Mouse (Mus musculus): Measurements from ENCODE around the gene Rnf115. TPM values are rescaled to one million over a fixed set of nuclear protein-coding genes. Genes with fewer than 3 reads are reported as not detected.

Gene Rnf115
- total and polyA plus RNA-seq, 3 experiments: 11.4 to 25.4 (median 22.6) TPM

DNA sequence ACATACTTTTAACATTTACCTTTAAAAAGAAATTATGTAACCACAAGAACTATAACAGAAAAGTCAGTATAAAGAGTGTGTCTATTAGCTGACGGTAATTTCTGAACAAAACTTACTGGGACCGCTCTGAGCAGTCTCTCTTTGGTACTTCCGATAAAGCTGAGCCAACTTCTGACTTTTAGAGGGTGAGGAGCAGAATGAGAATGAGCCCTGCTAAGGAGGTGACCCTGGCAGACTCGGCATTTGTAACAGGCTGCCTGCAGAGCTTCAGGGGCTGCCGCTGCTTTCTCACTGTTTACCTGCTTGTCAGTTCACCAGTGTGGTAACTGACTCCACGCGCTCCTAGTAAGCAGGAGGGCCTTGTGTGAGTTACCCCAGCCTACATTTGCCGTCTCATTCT, 54.8 kb downstream of the Rnf115 start:
- TF ChIP-seq CTCF (IDR thresholded peaks at IDR 0.05): no peak
- TF ChIP-seq POLR2A (IDR thresholded peaks at IDR 0.05; ENCODE audit: insufficient read depth, low read depth, low read length): no peak
- TF ChIP-seq EP300 (IDR thresholded peaks at IDR 0.05; ENCODE audit: insufficient read depth, low read depth, low read length): no peak
- no peak overlapping the region for H3K27ac ChIP-seq
- H3K4me1 ChIP-seq (ENCODE audit: control insufficient read depth, insufficient read depth, low read length): peaks cover 2% of the 10 kb centered on the region; the same call in 1 of the 2 replicates
- H3K27me3 ChIP-seq (ENCODE audit: control insufficient read depth, insufficient read depth, low read length): no peaks in the 10 kb centered on the region
- peaks cover 2% of the 10 kb centered on the region; the same call in 1 of the 2 replicates for H3K36me3 ChIP-seq (ENCODE audit: control insufficient read depth, insufficient read depth, low read length)
- intact Hi-C loops (cut with DNase I): loop anchor here (5.0 kb wide), 1 partner anchor 45 kb away; no protein-coding TSS in a partner anchor
- WGBS: 74% methylated on average over 8 of the region's 8 CpGs
- no peak for DNase-seq
- H3K9ac ChIP-seq (ENCODE audit: low read depth, low read length): no peak overlapping the region
- H3K4me3 ChIP-seq: no peak overlapping the region
- no peaks in the 10 kb centered on the region for H3K79me2 ChIP-seq (replicated peaks; ENCODE audit: control insufficient read depth, insufficient read depth, low read length)

DNA sequence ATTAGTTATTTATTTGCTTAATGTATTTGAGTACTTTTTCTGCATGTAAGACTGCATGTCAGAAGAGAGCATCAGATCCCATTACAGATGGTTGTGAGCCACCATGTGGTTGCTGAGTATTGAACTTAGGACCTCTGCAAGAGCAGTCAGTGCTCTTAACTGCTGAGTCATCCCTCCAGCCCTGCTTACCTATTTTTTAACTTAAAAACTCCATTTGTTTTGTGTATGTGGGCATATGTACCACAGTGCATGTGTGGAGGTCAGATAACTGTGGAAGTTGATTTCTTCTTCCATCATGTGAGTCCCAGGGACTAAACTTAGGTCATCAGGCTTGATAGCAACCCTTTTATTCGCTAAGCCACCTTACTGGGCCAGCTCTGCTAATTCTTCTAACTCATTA, 60.3 kb downstream of the Rnf115 start:
- Histone ChIP-seq H3K79me2 (replicated peaks; ENCODE audit: control insufficient read depth, insufficient read depth, low read length) (no peaks in the 10 kb centered on the region), H3K27ac (no peak overlapping the region), H3K36me3 (ENCODE audit: control insufficient read depth, insufficient read depth, low read length) (peaks cover 2% of the 10 kb centered on the region), H3K9ac (ENCODE audit: low read depth, low read length) (no peak overlapping the region), H3K4me1 (ENCODE audit: control insufficient read depth, insufficient read depth, low read length) (no peaks in the 10 kb centered on the region), H3K27me3 (ENCODE audit: control insufficient read depth, insufficient read depth, low read length) (no peaks in the 10 kb centered on the region), H3K4me3 (no peak overlapping the region)
- no peak for DNase-seq
- TF ChIP-seq EP300 (IDR thresholded peaks at IDR 0.05; ENCODE audit: insufficient read depth, low read depth, low read length): no peak
- intact Hi-C loops (cut with DNase I): no loop called here
- WGBS: 74% methylated on average over 1 of the region's 1 CpGs

DNA sequence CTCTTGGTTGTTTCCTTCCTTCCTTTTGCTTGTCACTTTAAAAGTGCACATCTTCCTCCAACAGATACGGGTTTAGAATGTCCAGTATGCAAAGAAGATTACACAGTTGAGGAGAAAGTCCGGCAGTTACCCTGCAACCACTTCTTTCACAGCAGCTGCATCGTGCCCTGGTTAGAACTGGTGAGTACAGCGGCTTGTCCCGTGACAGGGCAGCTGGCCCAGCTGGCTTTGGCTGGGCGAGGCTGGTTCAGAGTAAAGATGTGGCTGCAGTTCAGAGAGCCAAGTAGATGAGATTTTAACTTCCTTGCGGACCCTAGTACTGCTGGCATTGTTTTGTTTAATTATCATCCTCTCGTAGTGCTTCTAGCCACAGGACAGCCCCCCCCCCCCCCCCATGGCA, 61.0 kb downstream of the Rnf115 start:
- Histone ChIP-seq H3K36me3 (ENCODE audit: control insufficient read depth, insufficient read depth, low read length) (peaks cover 2% of the 10 kb centered on the region), H3K27me3 (ENCODE audit: control insufficient read depth, insufficient read depth, low read length) (no peaks in the 10 kb centered on the region), H3K4me1 (ENCODE audit: control insufficient read depth, insufficient read depth, low read length) (no peaks in the 10 kb centered on the region), H3K4me3 (no peak overlapping the region), H3K27ac (no peak overlapping the region), H3K79me2 (replicated peaks; ENCODE audit: control insufficient read depth, insufficient read depth, low read length) (no peaks in the 10 kb centered on the region), H3K9ac (ENCODE audit: low read depth, low read length) (no peak overlapping the region)
- no peak for TF ChIP-seq EP300 (IDR thresholded peaks at IDR 0.05; ENCODE audit: insufficient read depth, low read depth, low read length)
- no peak for TF ChIP-seq POLR2A (IDR thresholded peaks at IDR 0.05; ENCODE audit: insufficient read depth, low read depth, low read length)
- no peak for TF ChIP-seq CTCF (IDR thresholded peaks at IDR 0.05)
- 63% methylated on average over 8 of the region's 8 CpGs for WGBS
- intact Hi-C loops (cut with DNase I): no loop called here
- DNase-seq: peak in 1 of 2 experiments; percentile 33

DNA sequence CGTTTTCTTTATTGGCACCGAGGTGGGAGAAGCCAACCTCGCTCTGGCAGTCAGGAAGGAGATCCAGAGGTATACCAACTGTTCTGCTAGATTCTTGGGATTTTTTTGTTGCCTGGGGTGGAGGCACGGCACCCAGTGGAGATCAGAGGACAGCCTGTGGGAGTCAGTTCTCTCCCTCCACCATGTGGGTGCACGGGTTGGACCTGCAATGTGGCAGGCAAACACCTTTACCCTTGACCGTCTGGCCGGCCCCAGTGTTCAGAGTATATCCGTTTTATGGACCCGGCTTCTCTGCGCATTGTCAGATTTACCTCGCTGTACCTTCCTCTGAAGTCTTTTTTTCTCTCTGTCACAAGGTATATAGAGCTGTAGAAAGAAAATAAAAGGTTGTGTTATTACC, 72.8 kb downstream of the Rnf115 start:
- Histone ChIP-seq H3K36me3 (ENCODE audit: control insufficient read depth, insufficient read depth, low read length) (no peaks in the 10 kb centered on the region), H3K9ac (ENCODE audit: low read depth, low read length) (no peak overlapping the region), H3K27me3 (ENCODE audit: control insufficient read depth, insufficient read depth, low read length) (no peaks in the 10 kb centered on the region), H3K4me1 (ENCODE audit: control insufficient read depth, insufficient read depth, low read length) (no peaks in the 10 kb centered on the region), H3K27ac (no peak overlapping the region), H3K79me2 (replicated peaks; ENCODE audit: control insufficient read depth, insufficient read depth, low read length) (no peaks in the 10 kb centered on the region), H3K4me3 (no peak overlapping the region)
- WGBS: 83% methylated on average over 11 of the region's 11 CpGs
- TF ChIP-seq POLR2A (IDR thresholded peaks at IDR 0.05; ENCODE audit: insufficient read depth, low read depth, low read length): no peak
- no peak for TF ChIP-seq EP300 (IDR thresholded peaks at IDR 0.05; ENCODE audit: insufficient read depth, low read depth, low read length)
- no peak for TF ChIP-seq CTCF (IDR thresholded peaks at IDR 0.05)
- no peak for DNase-seq
- intact Hi-C loops (cut with DNase I): no loop called here

DNA sequence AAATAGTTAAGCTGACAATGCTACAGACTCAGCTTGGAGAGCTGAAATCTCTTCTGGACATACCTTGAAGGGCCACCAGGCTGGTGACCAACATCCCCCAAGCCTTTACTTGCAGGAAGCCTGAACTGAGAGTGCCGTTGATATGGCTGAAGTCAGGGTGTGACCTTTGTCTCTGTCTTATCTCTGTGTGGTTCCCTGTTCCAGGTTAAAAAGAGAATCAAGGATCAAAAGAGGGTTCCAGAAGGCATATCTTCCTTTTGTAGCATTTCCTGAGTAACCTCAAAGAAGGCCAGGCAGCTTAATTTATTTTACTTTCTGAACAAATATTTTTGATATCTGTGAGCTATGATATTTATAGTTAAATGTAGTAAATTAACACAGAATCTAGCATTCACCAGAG, 74.8 kb downstream of the Rnf115 start:
- H3K27ac ChIP-seq: no peak overlapping the region
- no peak for TF ChIP-seq POLR2A (IDR thresholded peaks at IDR 0.05; ENCODE audit: insufficient read depth, low read depth, low read length)
- no peak for TF ChIP-seq EP300 (IDR thresholded peaks at IDR 0.05; ENCODE audit: insufficient read depth, low read depth, low read length)
- no peak for TF ChIP-seq CTCF (IDR thresholded peaks at IDR 0.05)
- WGBS: 31% methylated on average over 1 of the region's 1 CpGs

DNA sequence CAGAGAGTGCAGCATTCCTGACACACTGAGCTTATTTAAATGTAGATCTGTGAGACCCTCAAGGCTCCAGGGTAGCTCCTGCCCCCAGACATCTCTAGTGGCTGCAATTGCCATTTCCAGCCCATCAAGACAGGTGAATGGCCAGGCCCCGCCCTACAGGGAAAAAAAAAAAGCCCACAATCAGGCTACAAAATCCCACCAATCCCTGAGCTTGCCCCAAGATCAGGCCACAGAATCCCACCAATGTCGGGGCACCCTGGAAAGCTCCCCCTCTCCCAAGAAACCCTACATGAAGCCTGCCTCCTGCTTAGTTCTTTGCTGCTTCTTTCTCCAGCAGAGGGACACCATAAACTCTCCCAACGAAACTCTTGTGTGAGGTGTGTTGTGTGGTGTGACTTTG, 80.7 kb downstream of the Rnf115 start:
- intact Hi-C loops (cut with DNase I): no loop called here
- 72% methylated on average over 3 of the region's 3 CpGs for WGBS
- H3K79me2 ChIP-seq (replicated peaks; ENCODE audit: control insufficient read depth, insufficient read depth, low read length): no peaks in the 10 kb centered on the region
- H3K36me3 ChIP-seq (ENCODE audit: control insufficient read depth, insufficient read depth, low read length): no peaks in the 10 kb centered on the region
- TF ChIP-seq EP300 (IDR thresholded peaks at IDR 0.05; ENCODE audit: insufficient read depth, low read depth, low read length) (no peak), CTCF (IDR thresholded peaks at IDR 0.05) (no peak), POLR2A (IDR thresholded peaks at IDR 0.05; ENCODE audit: insufficient read depth, low read depth, low read length) (no peak)
- no peak overlapping the region for H3K9ac ChIP-seq (ENCODE audit: low read depth, low read length)
- H3K4me3 ChIP-seq: no peak overlapping the region
- no peak overlapping the region for H3K27ac ChIP-seq
- no peaks in the 10 kb centered on the region for H3K27me3 ChIP-seq (ENCODE audit: control insufficient read depth, insufficient read depth, low read length)
- H3K4me1 ChIP-seq (ENCODE audit: control insufficient read depth, insufficient read depth, low read length): no peaks in the 10 kb centered on the region
- DNase-seq: no peak

More for the DNA sequence above, 74.8 kb downstream of the Rnf115 start:
- no peaks in the 10 kb centered on the region for H3K79me2 ChIP-seq (replicated peaks; ENCODE audit: control insufficient read depth, insufficient read depth, low read length)
- H3K4me1 ChIP-seq (ENCODE audit: control insufficient read depth, insufficient read depth, low read length): no peaks in the 10 kb centered on the region
- no peaks in the 10 kb centered on the region for H3K36me3 ChIP-seq (ENCODE audit: control insufficient read depth, insufficient read depth, low read length)
- H3K4me3 ChIP-seq: no peak overlapping the region
- H3K27me3 ChIP-seq (ENCODE audit: control insufficient read depth, insufficient read depth, low read length): no peaks in the 10 kb centered on the region
- DNase-seq: no peak
- H3K9ac ChIP-seq (ENCODE audit: low read depth, low read length): no peak overlapping the region
- intact Hi-C loops (cut with DNase I): no loop called here

All from heart, adult 2 months (tissue).